Mouse (Mus musculus) thymus, adult 2 months (tissue): ENCODE results near the gene Dennd1a. TPM values are rescaled to one million over a fixed set of nuclear protein-coding genes. Genes with fewer than 3 reads are reported as not detected.

Experiments used
- DNase-seq: peaks from one replicate; pipeline ENCODE4 v3.0.0; 2021
- H3K27ac ChIP-seq: fragments of 200-500 bp; 2 replicates; pipeline ENCODE4 v1.5.1; 2012; ENCODE audit warnings: low read length, control low read depth; ENCODE audit not compliant: control insufficient read depth, insufficient read depth
- H3K27me3 ChIP-seq: fragments of 200-500 bp; 2 replicates; pipeline ENCODE4 v1.6.1; 2012; ENCODE audit warnings: mild to moderate bottlenecking, low read length, moderate library complexity, mixed read lengths; ENCODE audit not compliant: control insufficient read depth, insufficient read depth
- H3K36me3 ChIP-seq: fragments of 200-500 bp; 2 replicates; pipeline ENCODE4 v1.6.1; 2012; ENCODE audit warnings: mild to moderate bottlenecking, low read length, moderate library complexity; ENCODE audit not compliant: control insufficient read depth, insufficient read depth
- H3K4me1 ChIP-seq: fragments of 200-500 bp; replicated peaks from 2 replicates; pipeline ENCODE4 v1.6.1; 2012; ENCODE audit warnings: low read length; ENCODE audit not compliant: control insufficient read depth, insufficient read depth
- H3K4me3 ChIP-seq: fragments of 200-500 bp; 2 replicates; pipeline ENCODE4 v1.5.1; 2012; ENCODE audit warnings: mild to moderate bottlenecking, low read length, control low read depth, moderate library complexity; ENCODE audit not compliant: control insufficient read depth, insufficient read depth
- CTCF ChIP-seq: fragments of 200-500 bp; IDR thresholded peaks from 2 replicates; pipeline ENCODE4 v1.5.1; 2012; ENCODE audit warnings: mild to moderate bottlenecking, control low read depth, low read length, moderate library complexity, borderline replicate concordance; ENCODE audit not compliant: control insufficient read depth, poor library complexity, insufficient read depth; ENCODE audit errors: extremely low read depth
- POLR2A ChIP-seq: fragments of 200-500 bp; IDR thresholded peaks from 2 replicates; pipeline ENCODE4 v1.6.1; 2012; ENCODE audit warnings: mild to moderate bottlenecking, low read length, control low read depth, moderate library complexity; ENCODE audit not compliant: control insufficient read depth, poor library complexity, insufficient read depth; ENCODE audit errors: extremely low read depth
- WGBS: fragments of 180-500 bp; shearing (Covaris S2); methylation state at CpG from one replicate; pipeline ENCODE4 v1.1.7; 2018; 5-methylcytosine and 5-hydroxymethylcytosine counted together
- polyA plus RNA-seq: library from polyadenylated mRNA; depleted of rRNA; stranded (reverse); fragments of >200 nt; gene quantifications from 2 replicates; pipeline ENCODE4 v1.2.3, GENCODE M21; 2012

The Dennd1a gene
- polyA plus RNA-seq, 1 experiment: 35.9 TPM

- no peak overlapping the region for H3K27ac ChIP-seq
- WGBS: 92% methylated on average over 3 of the region's 3 CpGs
- H3K4me1 ChIP-seq: peaks cover 3% of the 10 kb centered on the region; the same call in 1 of the 2 replicates
- no peak overlapping the region for H3K4me3 ChIP-seq
- DNase-seq: no peak
- H3K27me3 ChIP-seq: no peaks in the 10 kb centered on the region
- TF ChIP-seq POLR2A (no peak), CTCF (no peak)
- H3K36me3 ChIP-seq: no peaks in the 10 kb centered on the region
Measured at GRCm38 (mm10) chr2:38097469-38097868, 189.7 kb downstream of the Dennd1a start.

- Histone ChIP-seq H3K4me3 (no peak overlapping the region), H3K4me1 (peaks cover 3% of the 10 kb centered on the region; the same call in 1 of the 2 replicates), H3K27me3 (no peaks in the 10 kb centered on the region), H3K27ac (no peak overlapping the region), H3K36me3 (no peaks in the 10 kb centered on the region)
- no peak for TF ChIP-seq CTCF
- TF ChIP-seq POLR2A: no peak
- DNase-seq: no peak
Measured at GRCm38 (mm10) chr2:38096328-38096727, 190.9 kb downstream of the Dennd1a start.

GRCm38 (mm10) chr2:38094380-38095163 lies 192.6 kb downstream of the Dennd1a start:
- WGBS: 94% methylated on average over 2 of the region's 2 CpGs
- Histone ChIP-seq H3K4me3 (no peak overlapping the region), H3K27me3 (no peaks in the 10 kb centered on the region), H3K27ac (no peak overlapping the region), H3K4me1 (peaks cover 3% of the 10 kb centered on the region; the same call in 1 of the 2 replicates), H3K36me3 (no peaks in the 10 kb centered on the region)
- TF ChIP-seq CTCF: no peak
- no peak for DNase-seq

DNA sequence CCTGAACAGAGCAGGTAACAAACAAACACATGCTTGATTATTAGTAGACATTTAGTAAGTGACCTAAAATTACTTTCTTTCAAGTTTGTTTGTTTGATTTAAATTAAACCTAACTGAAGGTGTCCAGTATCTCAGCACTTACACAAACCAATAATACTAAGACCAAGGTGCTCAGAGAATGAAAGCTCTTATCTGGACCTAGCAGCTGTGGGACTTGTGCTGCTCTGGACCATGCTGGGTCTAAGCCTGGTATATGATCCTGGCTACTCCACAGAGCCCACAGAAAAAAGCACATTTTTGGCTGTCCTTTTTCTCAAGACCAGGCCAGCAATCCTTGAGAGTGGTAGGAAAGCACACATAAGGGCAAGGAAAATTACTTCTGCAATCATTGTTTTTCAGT lies 193.2 kb downstream of the Dennd1a start:
- H3K27me3 ChIP-seq: no peaks in the 10 kb centered on the region
- no peak for TF ChIP-seq POLR2A
- TF ChIP-seq CTCF: no peak
- H3K4me1 ChIP-seq: peaks cover 3% of the 10 kb centered on the region; the same call in 1 of the 2 replicates
- no peaks in the 10 kb centered on the region for H3K36me3 ChIP-seq
- DNase-seq: no peak
- H3K27ac ChIP-seq: no peak overlapping the region
- no peak overlapping the region for H3K4me3 ChIP-seq

DNA sequence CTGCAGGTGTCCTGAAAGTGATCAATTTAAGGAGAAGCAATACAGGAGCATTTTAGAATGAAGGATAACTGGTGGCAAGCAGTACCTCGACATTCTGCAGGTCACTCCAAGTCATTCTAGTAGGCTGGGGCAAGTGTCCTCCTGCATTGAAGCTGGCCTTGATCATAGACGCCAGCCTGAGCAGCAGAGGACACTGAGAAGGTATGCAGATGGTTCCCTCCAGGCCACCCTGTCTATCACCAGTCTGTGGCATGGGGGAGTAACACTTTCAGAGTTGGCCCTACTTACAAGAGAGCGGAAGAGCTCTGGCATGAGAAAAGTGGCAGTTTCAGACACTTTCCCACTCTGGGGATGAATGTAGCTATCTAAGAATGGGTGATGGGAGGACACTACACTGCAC lies 193.9 kb downstream of the Dennd1a start:
- Histone ChIP-seq H3K27me3 (no peaks in the 10 kb centered on the region), H3K27ac (no peak overlapping the region), H3K36me3 (no peaks in the 10 kb centered on the region), H3K4me1 (peaks cover 3% of the 10 kb centered on the region; the same call in 1 of the 2 replicates), H3K4me3 (no peak overlapping the region)
- no peak for DNase-seq
- 96% methylated on average over 3 of the region's 3 CpGs for WGBS
- no peak for TF ChIP-seq POLR2A
- TF ChIP-seq CTCF: no peak

DNA sequence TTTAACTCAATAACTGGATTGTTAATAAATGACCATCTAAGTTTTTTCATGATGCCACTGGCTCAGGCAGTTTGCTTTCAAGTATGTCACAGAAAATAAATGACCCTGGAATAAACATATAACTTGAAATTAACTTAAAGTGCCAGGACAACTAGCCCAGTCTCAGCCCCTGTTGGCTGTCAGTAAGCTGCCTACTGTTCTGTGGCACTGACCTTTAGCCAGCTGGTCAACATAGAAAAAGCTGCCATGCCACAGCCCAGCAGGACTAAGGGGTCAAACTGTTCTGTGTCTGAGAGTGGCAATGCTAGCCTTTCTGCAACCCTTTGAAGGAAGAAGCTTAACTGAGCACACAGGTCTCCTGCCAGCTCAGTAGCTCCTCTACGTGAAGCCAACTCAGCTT lies 198.8 kb downstream of the Dennd1a start:
- no peak overlapping the region for H3K27ac ChIP-seq
- H3K27me3 ChIP-seq: no peaks in the 10 kb centered on the region
- H3K4me1 ChIP-seq: peaks cover 3% of the 10 kb centered on the region; the same call in 1 of the 2 replicates
- DNase-seq: no peak
- no peaks in the 10 kb centered on the region for H3K36me3 ChIP-seq
- no peak for TF ChIP-seq CTCF
- no peak for TF ChIP-seq POLR2A
- no peak overlapping the region for H3K4me3 ChIP-seq
- WGBS: 96% methylated on average over 1 of the region's 1 CpGs
